Mouse (Mus musculus) testis, adult 2 months (tissue): ENCODE measurements around the gene Nos1.

Source experiments
- CTCF ChIP-seq: fragments of 200-500 bp; IDR thresholded peaks from 2 replicates; pipeline ENCODE4 v1.5.1; 2012; ENCODE audit warnings: low read depth, mild to moderate bottlenecking, inconsistent platforms, low read length, moderate library complexity; ENCODE audit not compliant: control insufficient read depth, insufficient read depth, insufficient replicate concordance
- POLR2A ChIP-seq: fragments of 200-500 bp; IDR thresholded peaks from 2 replicates; pipeline ENCODE4 v1.6.1; 2012; ENCODE audit warnings: low read depth, mild to moderate bottlenecking, inconsistent platforms, low read length, moderate library complexity; ENCODE audit not compliant: control insufficient read depth

GRCm38 (mm10) chr5:117864588-117865300, 83.9 kb downstream of the Nos1 start:
- no peak for TF ChIP-seq POLR2A
- TF ChIP-seq CTCF: no peak
